Mouse (Mus musculus) midbrain, embryonic 15.5 days (tissue): ENCODE measurements around the gene Tfdp2. TPM values are rescaled to one million over a fixed set of nuclear protein-coding genes. Genes with fewer than 3 reads are reported as not detected.

ENCODE experiments used
- ATAC-seq: fragments of 200-750 bp; cut with Nextera tagmentation; replicated peaks from 2 replicates; pipeline ENCODE4 v1.8.0; 2017; ENCODE audit warnings: moderate TSS enrichment
- H3K27ac ChIP-seq: fragments of 300-500 bp; sonication (generic); 2 replicates; pipeline ENCODE4 v1.5.1; 2015; ENCODE audit warnings: mild to moderate bottlenecking, inconsistent platforms
- H3K27me3 ChIP-seq: fragments of 300-500 bp; sonication (generic); replicated peaks from 2 replicates; pipeline ENCODE4 v1.6.1; 2015; ENCODE audit warnings: inconsistent platforms
- H3K36me3 ChIP-seq: fragments of 300-500 bp; sonication (generic); replicated peaks from 2 replicates; pipeline ENCODE4 v1.6.1; 2015; ENCODE audit warnings: inconsistent platforms
- H3K4me1 ChIP-seq: fragments of 300-500 bp; sonication (generic); 2 replicates; pipeline ENCODE4 v1.6.1; 2015; ENCODE audit warnings: inconsistent platforms
- H3K4me2 ChIP-seq: fragments of 300-500 bp; sonication (generic); 2 replicates; pipeline ENCODE4 v1.6.1; 2015; ENCODE audit warnings: inconsistent platforms, mild to moderate bottlenecking, moderate library complexity
- H3K4me3 ChIP-seq: fragments of 300-500 bp; sonication (generic); 2 replicates; pipeline ENCODE4 v1.5.1; 2015; ENCODE audit warnings: mild to moderate bottlenecking, inconsistent platforms
- H3K9ac ChIP-seq: fragments of 300-500 bp; sonication (generic); 2 replicates; pipeline ENCODE4 v1.6.1; 2015; ENCODE audit warnings: mild to moderate bottlenecking, inconsistent platforms
- H3K9me3 ChIP-seq: fragments of 300-500 bp; sonication (generic); 2 replicates; pipeline ENCODE4 v1.6.1; 2016; ENCODE audit warnings: inconsistent platforms
- WGBS: fragments of 180-500 bp; shearing (Covaris S2); methylation state at CpG from one replicate; pipeline ENCODE4 v1.1.7; 2015; ENCODE audit warnings: mixed read lengths; 5-methylcytosine and 5-hydroxymethylcytosine counted together
- polyA plus RNA-seq: library from polyadenylated mRNA; unstranded; fragments of >200 nt; fragmentation: Nextera tagmentation; extraction: Ambion mirVana; gene quantifications from 2 replicates; pipeline ENCODE4 v1.2.1, GENCODE M21; 2015

Tfdp2 gene
- polyA plus RNA-seq, 1 experiment from 2014 or later: 20.6 TPM

DNA sequence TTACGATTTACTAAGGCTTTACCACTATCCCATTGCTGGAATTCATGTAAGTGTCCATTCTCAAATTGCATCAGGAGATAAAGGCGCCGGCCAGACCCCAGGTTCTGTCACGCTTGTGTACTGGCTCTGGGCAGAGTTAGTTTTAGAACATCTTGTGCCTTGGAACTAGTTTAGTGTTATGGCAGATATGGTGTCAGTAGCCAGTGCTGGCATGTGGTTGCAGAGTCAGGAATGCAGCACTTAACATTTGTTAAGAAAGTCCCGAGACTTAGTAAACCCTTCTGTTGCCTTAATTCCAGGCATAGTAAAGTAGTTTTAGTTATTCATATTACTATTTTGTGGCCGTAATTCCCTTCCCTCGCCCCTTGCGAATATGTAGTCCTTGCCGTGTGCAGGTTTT lies 1.7 kb downstream of the Tfdp2 start:
- no peaks in the 10 kb centered on the region for H3K9me3 ChIP-seq
- 79% methylated on average over 9 of the region's 9 CpGs for WGBS
- H3K27me3 ChIP-seq: no peaks in the 10 kb centered on the region
- no peak for ATAC-seq
- peaks cover 19% of the 10 kb centered on the region for H3K4me1 ChIP-seq
- peak overlapping the region; percentile 97; the same call in 1 of the 2 replicates for H3K4me2 ChIP-seq
- H3K9ac ChIP-seq: no peak overlapping the region
- H3K27ac ChIP-seq: no peak overlapping the region
- H3K36me3 ChIP-seq: no peaks in the 10 kb centered on the region
- H3K4me3 ChIP-seq: no peak overlapping the region

DNA sequence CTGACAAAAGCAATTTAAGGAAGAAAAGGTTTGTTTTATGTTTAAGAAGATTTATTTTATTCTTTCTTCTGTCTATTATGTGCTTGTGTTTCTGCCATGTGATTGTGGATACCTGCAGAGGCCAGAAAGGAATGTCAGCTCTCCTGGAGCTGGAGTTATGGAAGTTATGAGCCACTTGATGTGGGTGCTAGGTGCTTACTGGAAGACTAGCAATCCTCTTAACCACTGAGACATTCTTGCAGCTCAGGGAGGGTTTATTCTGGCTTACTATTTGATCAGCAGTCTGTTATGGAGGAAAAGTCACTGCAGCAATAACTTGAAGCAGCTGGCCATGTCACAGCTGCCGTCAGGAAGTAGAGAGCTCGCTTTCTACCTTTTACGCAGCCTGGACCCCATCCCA lies 7.6 kb downstream of the Tfdp2 start:
- no peak for ATAC-seq
- H3K4me3 ChIP-seq: no peak overlapping the region
- no peak overlapping the region for H3K4me2 ChIP-seq
- no peaks in the 10 kb centered on the region for H3K27me3 ChIP-seq
- WGBS: 95% methylated on average over 3 of the region's 3 CpGs
- H3K4me1 ChIP-seq: no peaks in the 10 kb centered on the region
- no peak overlapping the region for H3K9ac ChIP-seq
- H3K27ac ChIP-seq: no peak overlapping the region
- no peaks in the 10 kb centered on the region for H3K36me3 ChIP-seq
- no peaks in the 10 kb centered on the region for H3K9me3 ChIP-seq

DNA sequence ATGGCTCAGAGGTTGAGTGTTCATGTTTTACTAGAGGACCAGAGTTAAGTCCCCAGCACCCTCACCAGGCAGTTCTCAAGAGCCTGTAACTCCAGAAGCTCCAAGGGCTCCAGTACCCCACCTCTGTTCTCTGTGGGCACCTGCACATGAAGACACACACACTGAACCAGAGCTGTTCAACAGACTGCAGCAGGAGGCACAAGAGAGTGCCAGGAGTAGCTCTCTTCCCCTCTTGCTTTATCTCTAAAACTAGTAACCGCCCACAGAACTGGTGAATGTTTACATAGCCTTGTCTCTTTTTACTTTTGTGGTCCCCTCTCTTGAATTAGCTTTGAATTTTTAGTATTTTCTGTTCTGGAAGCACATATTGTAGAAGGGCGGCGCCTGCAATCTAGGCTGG lies 11.4 kb downstream of the Tfdp2 start:
- H3K27me3 ChIP-seq: no peaks in the 10 kb centered on the region
- WGBS: 97% methylated on average over 3 of the region's 3 CpGs
- no peaks in the 10 kb centered on the region for H3K36me3 ChIP-seq
- no peak overlapping the region for H3K4me3 ChIP-seq
- H3K9ac ChIP-seq: no peak overlapping the region
- no peak overlapping the region for H3K4me2 ChIP-seq
- no peaks in the 10 kb centered on the region for H3K9me3 ChIP-seq
- no peaks in the 10 kb centered on the region for H3K4me1 ChIP-seq
- H3K27ac ChIP-seq: no peak overlapping the region
- ATAC-seq: no peak

DNA sequence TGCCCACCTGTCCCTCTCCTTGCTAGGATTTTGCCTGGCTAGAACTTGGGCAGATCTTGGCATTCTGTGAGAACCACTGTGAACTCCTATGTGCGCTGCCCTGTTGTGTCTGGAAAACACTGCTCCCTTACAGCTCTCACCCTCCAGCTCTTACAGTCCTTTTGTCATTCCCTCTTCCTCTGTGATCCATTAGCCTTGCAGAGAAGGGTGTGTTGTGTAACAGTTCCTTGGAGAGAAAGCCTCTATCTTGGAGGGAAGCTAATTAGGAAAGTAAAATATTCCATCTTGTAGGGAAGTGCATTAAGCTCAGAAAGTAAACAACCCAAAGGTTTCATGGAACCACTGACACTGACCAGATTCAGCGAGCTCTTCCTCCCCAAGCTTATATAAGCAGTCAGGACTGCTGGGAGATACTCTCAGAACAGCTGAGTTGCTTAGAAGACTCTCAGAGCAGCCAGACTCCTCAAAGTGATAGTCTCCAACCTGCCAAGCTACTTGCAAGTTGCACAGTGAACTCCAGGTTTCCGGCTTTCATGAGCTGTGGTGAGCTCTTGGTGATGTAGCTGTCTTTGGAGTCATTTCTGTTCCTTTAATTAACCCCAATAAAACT lies 17.1 kb downstream of the Tfdp2 start:
- 93% methylated on average over 3 of the region's 3 CpGs for WGBS
- no peaks in the 10 kb centered on the region for H3K27me3 ChIP-seq
- H3K4me1 ChIP-seq: no peaks in the 10 kb centered on the region
- no peak overlapping the region for H3K4me3 ChIP-seq
- no peak overlapping the region for H3K4me2 ChIP-seq
- H3K36me3 ChIP-seq: no peaks in the 10 kb centered on the region
- no peak overlapping the region for H3K27ac ChIP-seq
- no peak overlapping the region for H3K9ac ChIP-seq
- no peak for ATAC-seq
- no peaks in the 10 kb centered on the region for H3K9me3 ChIP-seq

DNA sequence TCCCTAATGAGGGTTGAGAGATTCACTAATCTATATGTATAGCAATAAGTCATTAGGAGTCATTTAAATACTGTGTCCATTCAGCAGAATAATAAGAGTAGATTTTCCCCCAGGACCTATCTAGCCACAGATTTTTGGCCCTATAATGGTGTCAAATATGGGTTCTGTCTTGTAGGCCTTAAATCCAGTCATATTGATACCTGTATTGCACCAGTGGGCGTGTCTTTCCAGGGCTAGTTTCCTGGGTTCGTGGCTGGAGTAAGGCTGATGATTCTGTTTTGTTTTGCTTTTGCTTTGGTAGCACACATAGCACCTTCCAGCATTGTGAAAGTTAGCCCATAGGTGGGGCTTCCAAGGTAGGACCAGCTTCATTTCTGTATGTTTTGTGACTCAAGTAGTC lies 18.1 kb downstream of the Tfdp2 start:
- Histone ChIP-seq H3K9ac (no peak overlapping the region), H3K27me3 (no peaks in the 10 kb centered on the region), H3K4me3 (no peak overlapping the region), H3K4me1 (no peaks in the 10 kb centered on the region), H3K27ac (no peak overlapping the region), H3K36me3 (no peaks in the 10 kb centered on the region), H3K4me2 (no peak overlapping the region), H3K9me3 (no peaks in the 10 kb centered on the region)
- no peak for ATAC-seq
- 89% methylated on average over 2 of the region's 2 CpGs for WGBS

DNA sequence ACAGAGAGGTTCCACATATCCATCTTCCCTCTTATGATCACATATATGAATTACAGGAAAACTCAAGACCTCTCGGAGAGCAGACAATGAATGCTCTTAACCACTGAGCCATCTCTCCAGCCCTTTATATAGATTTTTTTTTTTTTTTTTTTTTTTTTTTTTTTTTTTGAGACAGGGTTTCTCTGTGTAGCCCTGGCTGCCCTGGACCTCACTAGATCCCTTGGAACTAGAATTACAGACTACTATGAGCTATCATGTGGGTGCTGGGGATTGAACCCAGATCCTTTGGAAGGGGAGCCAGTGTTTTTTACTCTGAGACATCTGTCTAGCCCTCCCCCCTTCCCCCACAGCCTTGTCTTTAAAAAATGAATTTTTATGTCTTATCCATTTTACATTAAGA lies 21.2 kb downstream of the Tfdp2 start:
- no peak overlapping the region for H3K9ac ChIP-seq
- no peaks in the 10 kb centered on the region for H3K9me3 ChIP-seq
- H3K27ac ChIP-seq: no peak overlapping the region
- ATAC-seq: no peak
- H3K4me1 ChIP-seq: no peaks in the 10 kb centered on the region
- 87% methylated on average over 1 of the region's 1 CpGs for WGBS
- H3K4me2 ChIP-seq: no peak overlapping the region
- no peaks in the 10 kb centered on the region for H3K36me3 ChIP-seq
- H3K27me3 ChIP-seq: no peaks in the 10 kb centered on the region
- no peak overlapping the region for H3K4me3 ChIP-seq

DNA sequence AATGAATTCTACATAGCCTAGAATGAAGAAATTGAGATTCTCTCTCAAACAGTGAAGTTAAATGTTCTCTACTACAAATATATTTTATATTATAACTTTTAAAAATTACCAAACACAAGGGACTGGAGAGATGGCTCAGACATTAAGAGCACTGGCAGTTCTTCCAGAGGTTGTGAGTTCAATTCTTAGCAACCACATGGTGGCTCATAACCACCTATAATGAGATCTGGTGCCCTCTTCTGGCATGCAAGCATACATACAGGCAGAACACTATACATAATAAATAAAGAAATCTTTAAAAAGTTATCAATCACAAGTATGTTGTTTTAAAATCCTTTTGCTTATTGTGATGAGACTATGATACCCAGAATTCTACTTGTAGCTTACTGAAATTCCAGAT lies 21.7 kb downstream of the Tfdp2 start:
- H3K4me1 ChIP-seq: no peaks in the 10 kb centered on the region

DNA sequence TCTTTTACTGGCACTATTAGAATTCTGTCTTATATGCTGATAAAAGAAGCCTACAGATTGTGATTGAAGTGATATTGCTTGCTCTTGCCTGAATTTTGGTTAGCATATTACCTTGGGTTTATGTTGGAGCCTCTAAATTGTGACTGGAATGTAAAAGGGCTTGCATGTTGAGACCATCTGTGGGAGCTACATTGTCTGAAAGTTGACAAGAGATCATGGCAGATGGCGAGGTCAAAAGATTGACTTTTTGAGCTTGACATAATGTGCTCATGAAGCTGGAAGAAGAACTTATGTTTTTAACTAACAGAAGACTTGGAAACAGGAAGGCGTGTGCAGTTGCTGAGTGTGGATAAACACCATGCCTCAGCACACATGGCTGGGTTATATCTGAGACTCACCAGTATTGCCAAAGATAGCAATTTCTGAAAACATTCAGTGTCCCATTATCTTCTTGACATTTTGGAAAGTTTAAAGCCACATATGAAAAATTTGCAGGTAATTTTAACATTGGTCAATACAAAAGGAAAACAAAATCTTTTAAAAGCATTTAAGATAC lies 23.1 kb downstream of the Tfdp2 start:
- ATAC-seq: no peak
- 52% methylated on average over 2 of the region's 2 CpGs for WGBS
- no peak overlapping the region for H3K4me3 ChIP-seq
- no peak overlapping the region for H3K9ac ChIP-seq
- H3K9me3 ChIP-seq: no peaks in the 10 kb centered on the region
- H3K36me3 ChIP-seq: no peaks in the 10 kb centered on the region
- H3K27me3 ChIP-seq: no peaks in the 10 kb centered on the region
- H3K4me2 ChIP-seq: no peak overlapping the region
- no peak overlapping the region for H3K27ac ChIP-seq
- no peaks in the 10 kb centered on the region for H3K4me1 ChIP-seq

More for the DNA sequence above, 21.7 kb downstream of the Tfdp2 start:
- H3K27ac ChIP-seq: no peak overlapping the region
- no peaks in the 10 kb centered on the region for H3K9me3 ChIP-seq
- no peak overlapping the region for H3K9ac ChIP-seq
- no peak overlapping the region for H3K4me3 ChIP-seq
- H3K27me3 ChIP-seq: no peaks in the 10 kb centered on the region
- no peak overlapping the region for H3K4me2 ChIP-seq
- ATAC-seq: no peak
- no peaks in the 10 kb centered on the region for H3K36me3 ChIP-seq

DNA sequence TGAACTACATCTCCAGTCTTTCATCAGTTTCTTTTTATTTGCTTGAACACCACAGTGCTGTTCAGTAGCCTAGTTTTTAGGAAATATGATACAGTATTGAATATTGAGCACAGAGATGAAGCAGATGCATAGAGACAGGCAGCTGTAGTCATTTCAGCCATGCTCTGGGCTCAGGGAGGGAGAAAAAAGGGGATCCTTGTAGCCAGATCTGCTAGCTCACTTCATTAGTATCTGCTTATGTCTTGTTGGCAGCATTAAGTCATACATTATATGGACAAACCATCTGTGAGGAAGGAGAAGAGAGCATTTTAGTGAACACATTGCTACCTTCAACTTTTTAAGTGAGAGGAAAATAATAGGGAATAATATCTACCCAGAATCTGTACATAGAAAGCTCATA lies 24.3 kb downstream of the Tfdp2 start:
- H3K36me3 ChIP-seq: no peaks in the 10 kb centered on the region
- H3K27ac ChIP-seq: no peak overlapping the region
- H3K4me2 ChIP-seq: no peak overlapping the region
- H3K4me1 ChIP-seq: no peaks in the 10 kb centered on the region
- no peaks in the 10 kb centered on the region for H3K27me3 ChIP-seq
- ATAC-seq: no peak
- no peak overlapping the region for H3K4me3 ChIP-seq
- no peak overlapping the region for H3K9ac ChIP-seq
- no peaks in the 10 kb centered on the region for H3K9me3 ChIP-seq

DNA sequence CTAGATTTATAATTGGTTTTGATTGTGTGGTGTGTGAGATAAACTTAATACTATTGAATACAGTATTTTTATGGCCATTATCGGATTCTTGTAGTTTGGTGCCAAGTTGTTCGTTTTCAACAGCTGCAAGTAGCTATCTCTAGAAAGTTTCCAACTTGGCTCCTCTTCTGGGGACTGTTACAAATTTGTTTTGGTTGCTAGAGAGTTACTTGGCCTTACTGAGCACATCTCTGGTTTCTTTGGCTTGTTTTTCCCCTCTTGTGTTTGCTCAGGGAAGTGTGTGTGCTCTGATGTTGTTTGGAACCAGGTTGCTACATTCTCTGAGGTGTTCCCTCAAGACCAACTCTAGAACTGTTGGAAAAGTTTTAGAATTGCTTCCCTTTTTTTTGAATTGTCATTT lies 27.2 kb downstream of the Tfdp2 start:
- Histone ChIP-seq H3K4me3 (no peak overlapping the region), H3K9me3 (no peaks in the 10 kb centered on the region), H3K36me3 (no peaks in the 10 kb centered on the region), H3K4me1 (no peaks in the 10 kb centered on the region), H3K9ac (no peak overlapping the region), H3K4me2 (no peak overlapping the region), H3K27ac (no peak overlapping the region), H3K27me3 (no peaks in the 10 kb centered on the region)
- no peak for ATAC-seq
- WGBS: 90% methylated on average over 2 of the region's 2 CpGs

DNA sequence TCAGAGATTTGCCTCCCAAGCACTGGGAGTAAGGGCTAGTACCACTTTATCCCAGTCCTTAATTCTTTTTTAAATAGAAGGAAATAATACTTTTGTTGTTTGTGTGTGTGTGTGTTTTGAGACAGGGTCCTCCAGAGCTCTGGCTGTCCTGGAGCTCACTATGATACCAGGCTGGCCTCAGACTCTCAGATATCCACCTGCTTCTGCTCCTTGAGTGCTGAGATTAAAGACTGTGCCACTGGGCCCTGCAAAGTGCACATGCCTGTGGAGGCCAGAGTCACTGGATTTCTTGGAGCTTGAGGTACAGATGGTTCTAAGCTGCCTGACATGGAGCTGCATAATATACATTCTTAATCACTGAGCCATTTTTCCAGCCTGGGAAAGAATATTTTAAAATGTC lies 32.2 kb downstream of the Tfdp2 start:
- H3K27me3 ChIP-seq: no peaks in the 10 kb centered on the region
- H3K4me3 ChIP-seq: no peak overlapping the region
- no peak overlapping the region for H3K9ac ChIP-seq
- no peaks in the 10 kb centered on the region for H3K36me3 ChIP-seq
- no peaks in the 10 kb centered on the region for H3K9me3 ChIP-seq
- H3K27ac ChIP-seq: no peak overlapping the region
- H3K4me1 ChIP-seq: no peaks in the 10 kb centered on the region
- no peak for ATAC-seq
- no peak overlapping the region for H3K4me2 ChIP-seq

DNA sequence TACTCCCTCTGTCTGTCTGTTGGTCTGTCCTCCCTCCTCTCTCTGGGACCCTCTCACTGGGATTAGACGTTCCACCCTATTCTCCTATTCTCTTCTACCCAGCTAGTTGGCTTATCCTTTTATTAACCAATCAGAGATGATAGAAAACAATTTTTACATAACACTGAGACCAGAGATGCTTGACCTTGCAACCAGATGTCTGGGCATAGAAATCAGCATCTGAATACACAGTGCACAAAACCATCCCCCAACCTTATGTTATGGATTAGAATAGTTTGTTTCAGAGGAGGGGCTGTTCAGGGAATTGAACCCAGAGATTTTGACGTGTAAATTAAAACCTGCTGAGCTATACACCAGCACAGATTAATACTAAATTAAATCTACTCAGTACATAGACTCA lies 34.2 kb downstream of the Tfdp2 start:
- Histone ChIP-seq H3K27me3 (no peaks in the 10 kb centered on the region), H3K4me3 (no peak overlapping the region), H3K27ac (no peak overlapping the region), H3K4me1 (no peaks in the 10 kb centered on the region), H3K36me3 (no peaks in the 10 kb centered on the region), H3K9ac (no peak overlapping the region), H3K9me3 (no peaks in the 10 kb centered on the region), H3K4me2 (no peak overlapping the region)
- WGBS: 16% methylated on average over 2 of the region's 2 CpGs
- ATAC-seq: no peak

DNA sequence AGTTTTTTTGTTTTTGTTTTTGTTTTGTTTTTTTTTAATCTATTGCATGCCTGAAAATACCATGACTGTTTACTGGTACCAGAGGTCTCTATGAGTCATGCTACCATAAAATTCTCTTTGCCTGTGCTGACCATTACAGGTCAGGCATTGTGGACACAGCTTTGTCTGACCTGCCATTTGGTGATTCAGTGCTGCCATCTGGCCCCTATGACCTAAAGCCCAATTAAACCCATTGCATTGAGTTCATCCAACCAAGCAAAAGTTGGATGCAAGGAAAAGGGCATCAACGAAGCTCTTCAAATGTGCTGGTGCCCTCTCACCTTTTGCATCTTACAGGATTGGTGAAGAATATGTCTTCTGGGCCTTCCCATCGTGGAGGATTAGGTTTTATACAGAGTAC lies 39.4 kb downstream of the Tfdp2 start:
- no peaks in the 10 kb centered on the region for H3K9me3 ChIP-seq
- no peak overlapping the region for H3K4me3 ChIP-seq
- ATAC-seq: no peak
- no peaks in the 10 kb centered on the region for H3K27me3 ChIP-seq
- H3K27ac ChIP-seq: no peak overlapping the region
- 75% methylated on average over 2 of the region's 2 CpGs for WGBS
- H3K4me1 ChIP-seq: no peaks in the 10 kb centered on the region
- H3K36me3 ChIP-seq: no peaks in the 10 kb centered on the region
- no peak overlapping the region for H3K9ac ChIP-seq
- no peak overlapping the region for H3K4me2 ChIP-seq
